Mouse (Mus musculus): ENCODE results near the gene Gprc5c. TPM values are rescaled to one million over a fixed set of nuclear protein-coding genes. Genes with fewer than 3 reads are reported as not detected.
A peak's percentile ranks its signal among the peaks of the same experiment; 100 is the strongest.

Gene Gprc5c
- total RNA-seq (2021), result 1 to 10 TPM; 4.3 to 6.5 TPM
- long read RNA-seq, experiment 1, partial matches to known transcripts, result 3 of 4 reads
- long read RNA-seq, experiment 1, other reads (novel, unspliced or antisense), result 1 of 4 reads
- long read RNA-seq, experiment 2, partial matches to known transcripts, result 2 of 3 reads
- long read RNA-seq, experiment 2, other reads (novel, unspliced or antisense), result 0 of 3 reads

GRCm38 (mm10) chr11:114850452-114851268 is at the start of gene Gprc5c:
TSS of gene Gprc5c (plus strand) at chr11:114851152.
- DNase-seq (ENCODE audit: low spot score in 2 of 2), result no peak

GRCm38 (mm10) chr11:114801906-114802305 is 49.0 kb upstream of the Gprc5c start:
- DNase-seq (ENCODE audit: low spot score in 2 of 2), result no peak

- DNase-seq (ENCODE audit: low spot score in 2 of 2), result no peak
Observed at GRCm38 (mm10) chr11:114802540-114803267, 48.2 kb upstream of the Gprc5c start.

- no peak for DNase-seq (ENCODE audit: low spot score in 2 of 2)
Observed at GRCm38 (mm10) chr11:114803990-114804389, 47.0 kb upstream of the Gprc5c start.

GRCm38 (mm10) chr11:114807025-114807424 is 43.9 kb upstream of the Gprc5c start:
- DNase-seq (ENCODE audit: low spot score in 2 of 2), result no peak

GRCm38 (mm10) chr11:114807686-114808427 is 43.1 kb upstream of the Gprc5c start:
- DNase-seq (ENCODE audit: low spot score in 2 of 2), result no peak

GRCm38 (mm10) chr11:114809371-114809770 is 41.6 kb upstream of the Gprc5c start:
- no peak for DNase-seq (ENCODE audit: low spot score in 2 of 2)

GRCm38 (mm10) chr11:114810344-114810743 is 40.6 kb upstream of the Gprc5c start:
- no peak for DNase-seq (ENCODE audit: low spot score in 2 of 2)

- peak; percentile 90 to 98 for DNase-seq (ENCODE audit: low spot score in 2 of 2)
Observed at GRCm38 (mm10) chr11:114812731-114813240, 38.2 kb upstream of the Gprc5c start.

- DNase-seq (ENCODE audit: low spot score in 2 of 2), result no peak
Observed at GRCm38 (mm10) chr11:114814873-114815592, 35.9 kb upstream of the Gprc5c start.

GRCm38 (mm10) chr11:114816934-114817333 is 34.0 kb upstream of the Gprc5c start:
- no peak for DNase-seq (ENCODE audit: low spot score in 2 of 2)

- no peak for DNase-seq (ENCODE audit: low spot score in 2 of 2)
Observed at GRCm38 (mm10) chr11:114818185-114818584, 32.8 kb upstream of the Gprc5c start.

- DNase-seq (ENCODE audit: low spot score in 2 of 2), result no peak
Observed at GRCm38 (mm10) chr11:114819110-114819509, 31.8 kb upstream of the Gprc5c start.

GRCm38 (mm10) chr11:114820444-114820843 is 30.5 kb upstream of the Gprc5c start:
- no peak for DNase-seq (ENCODE audit: low spot score in 2 of 2)

GRCm38 (mm10) chr11:114821325-114821724 is 29.6 kb upstream of the Gprc5c start:
- no peak for DNase-seq (ENCODE audit: low spot score in 2 of 2)

GRCm38 (mm10) chr11:114822727-114823126 is 28.2 kb upstream of the Gprc5c start:
- DNase-seq (ENCODE audit: low spot score in 2 of 2), result peak; percentile 81 to 90

GRCm38 (mm10) chr11:114823199-114823725 is 27.7 kb upstream of the Gprc5c start:
- DNase-seq (ENCODE audit: low spot score in 2 of 2), result no peak

- no peak for DNase-seq (ENCODE audit: low spot score in 2 of 2)
Observed at GRCm38 (mm10) chr11:114826686-114827085, 24.3 kb upstream of the Gprc5c start.

GRCm38 (mm10) chr11:114829499-114830432 is 21.2 kb upstream of the Gprc5c start:
- no peak for DNase-seq (ENCODE audit: low spot score in 2 of 2)
